Mouse (Mus musculus) CD4-positive, CD25-positive, alpha-beta regulatory T cell, adult 2 months (primary cell): ENCODE data around the gene Tmem220.

ENCODE experiments used
- DNase-seq: peaks from one replicate; pipeline ENCODE4 v3.0.0-alpha.2; 2012; ENCODE audit warnings: low read depth, low spot score

The Tmem220 gene

DNA sequence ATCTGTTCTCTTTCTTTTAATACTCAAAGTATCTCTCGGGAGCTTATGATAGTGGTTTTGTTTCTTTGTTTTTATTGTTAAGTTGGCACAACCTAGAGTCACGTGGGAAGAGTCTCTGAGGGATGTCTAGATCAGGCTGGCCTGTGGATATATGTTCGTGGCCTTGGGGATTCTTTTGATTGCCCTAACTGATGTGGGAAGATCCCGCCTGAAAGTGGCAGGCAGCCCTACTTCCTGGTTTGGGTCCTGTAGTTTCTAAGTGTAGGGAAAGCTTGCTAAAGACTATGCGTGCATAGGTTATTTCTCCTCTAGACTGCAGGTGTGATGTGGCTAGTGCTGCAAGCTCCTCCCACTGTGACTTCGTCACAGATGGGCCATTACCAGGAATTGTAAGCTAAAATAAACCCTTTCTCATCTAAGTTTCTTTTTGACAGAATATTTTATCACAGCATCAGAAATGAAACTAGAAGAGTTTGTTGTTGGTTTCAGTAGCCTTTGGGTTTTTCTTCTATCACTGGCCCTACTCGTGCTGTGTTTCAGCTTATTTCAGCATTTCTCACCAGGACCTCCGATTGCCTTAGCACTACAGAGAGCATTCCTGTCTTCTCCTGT, 29.9 kb downstream of the Tmem220 start:
- no peak for DNase-seq

GRCm38 (mm10) chr11:67061311-67061710, 36.4 kb downstream of the Tmem220 start:
- DNase-seq: no peak

DNA sequence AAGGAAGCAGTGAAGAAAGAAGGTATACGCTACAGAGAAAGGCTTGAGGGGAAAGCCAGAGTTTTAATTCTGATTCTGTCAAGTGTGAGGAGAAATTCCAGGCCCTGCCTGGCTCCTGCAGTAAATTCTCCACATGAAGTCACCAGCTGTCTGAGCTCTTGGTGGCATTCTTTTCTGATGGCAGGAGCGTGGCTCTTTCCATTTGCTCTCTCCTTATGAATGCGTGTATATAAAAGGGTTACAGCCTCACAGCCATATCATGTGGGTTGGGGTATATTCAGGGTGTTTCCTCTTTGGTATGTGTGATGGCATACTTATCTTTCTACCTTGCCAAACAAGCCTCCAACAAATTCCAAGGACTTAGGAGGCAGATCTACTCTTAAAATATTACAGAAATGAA, 37.8 kb downstream of the Tmem220 start:
- DNase-seq: no peak

DNA sequence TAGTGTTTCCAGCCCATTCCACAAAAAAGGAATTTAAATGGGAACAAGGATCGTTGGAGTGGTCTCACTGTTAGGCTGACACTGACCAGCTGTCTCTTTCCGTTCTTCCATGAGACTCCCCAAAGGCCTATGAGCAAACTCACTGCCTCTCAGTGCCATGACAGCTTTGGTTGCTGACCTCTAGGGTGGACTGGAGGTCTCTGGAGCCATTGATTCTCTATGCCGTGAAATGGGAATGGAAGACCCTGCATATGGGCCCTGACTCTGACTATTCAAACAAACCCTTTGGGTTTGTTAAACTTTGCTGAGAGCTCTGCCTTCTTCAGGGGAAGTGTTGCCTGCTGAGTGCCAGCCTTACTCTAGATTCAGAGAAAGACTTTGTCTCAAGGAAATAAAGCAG, 42.8 kb downstream of the Tmem220 start:
- no peak for DNase-seq

DNA sequence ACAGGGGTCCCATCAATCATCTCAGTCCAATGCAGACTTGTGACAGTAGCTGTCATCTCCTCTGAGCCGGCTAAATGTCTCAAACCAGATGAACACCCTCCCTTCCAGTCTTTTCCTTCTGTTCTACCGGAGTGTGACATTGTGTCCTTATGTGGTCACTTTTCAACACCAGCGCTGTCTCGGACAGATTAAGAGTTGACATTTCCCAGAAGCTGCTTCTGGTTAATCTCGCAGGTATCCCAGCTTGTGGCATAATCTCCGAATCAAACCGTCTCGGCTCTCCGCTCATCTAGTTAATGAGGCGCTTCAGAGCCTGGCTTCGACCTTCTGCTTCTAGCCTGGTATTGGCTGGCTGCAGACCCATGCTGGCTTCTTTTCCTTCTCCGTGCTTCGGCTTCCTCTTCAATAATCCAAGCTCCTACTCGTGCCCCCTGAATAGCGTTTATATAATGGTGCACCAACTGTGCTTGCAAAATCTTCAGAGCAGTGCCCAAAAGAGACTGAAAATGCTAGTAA, 47.7 kb downstream of the Tmem220 start:
- DNase-seq: no peak

DNA sequence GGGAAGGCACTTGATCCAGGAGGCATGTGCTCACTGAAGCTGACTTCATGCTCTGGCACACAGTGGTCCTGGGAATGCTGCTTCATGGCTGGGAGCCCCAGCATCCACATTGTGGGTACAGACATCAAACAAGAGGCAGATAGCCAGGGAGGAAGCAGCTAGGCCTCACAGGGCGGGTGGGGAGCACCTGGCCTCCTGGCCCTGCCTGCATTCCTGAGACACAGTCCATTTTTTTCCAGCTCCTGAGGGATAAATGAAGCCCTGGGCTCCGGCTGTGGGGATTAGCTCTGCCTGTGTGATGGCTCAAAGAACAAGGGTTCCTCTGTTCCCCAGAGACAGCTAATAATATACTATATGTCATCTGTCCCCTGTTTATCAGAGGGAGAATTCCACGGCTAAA, 50.1 kb downstream of the Tmem220 start:
- DNase-seq: no peak

DNA sequence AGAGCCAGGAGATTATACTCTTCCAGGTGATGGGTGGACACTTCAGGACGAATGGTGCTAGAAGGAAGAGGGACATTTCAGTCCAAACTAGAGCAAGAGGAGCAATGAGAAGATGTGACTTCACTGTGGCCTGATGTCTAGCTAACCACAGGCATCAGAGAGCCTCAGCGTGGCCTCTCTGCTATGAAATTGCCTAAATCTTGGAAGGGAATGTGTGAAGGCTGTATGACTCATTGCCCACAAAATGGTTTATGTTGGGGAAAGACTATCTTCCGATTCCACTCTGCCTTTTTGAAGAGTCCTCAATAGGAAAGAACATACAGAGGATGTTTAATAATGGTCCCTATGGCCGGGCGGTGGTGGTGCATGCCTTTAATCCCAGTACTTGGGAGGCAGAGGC, 51.8 kb downstream of the Tmem220 start:
- DNase-seq: no peak

DNA sequence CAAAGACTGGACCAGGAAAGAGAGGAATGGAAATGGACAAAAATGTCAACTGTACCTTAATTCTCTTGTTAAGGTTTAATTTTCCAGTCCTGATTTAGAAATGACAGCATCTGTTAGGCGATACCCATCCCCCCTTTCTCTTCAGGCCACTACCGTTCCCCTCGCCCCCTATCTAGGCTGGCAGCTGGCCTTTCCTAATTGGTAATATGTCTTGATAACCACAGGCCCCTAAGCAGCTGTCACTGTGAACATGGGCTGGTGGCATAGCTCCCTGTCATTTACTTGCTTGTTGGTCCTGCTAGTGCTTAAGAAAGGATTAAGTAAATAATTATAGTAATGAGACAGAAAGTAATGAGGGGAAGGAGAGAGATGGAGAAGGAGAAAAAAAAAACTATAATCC, 52.5 kb downstream of the Tmem220 start:
- DNase-seq: no peak

DNA sequence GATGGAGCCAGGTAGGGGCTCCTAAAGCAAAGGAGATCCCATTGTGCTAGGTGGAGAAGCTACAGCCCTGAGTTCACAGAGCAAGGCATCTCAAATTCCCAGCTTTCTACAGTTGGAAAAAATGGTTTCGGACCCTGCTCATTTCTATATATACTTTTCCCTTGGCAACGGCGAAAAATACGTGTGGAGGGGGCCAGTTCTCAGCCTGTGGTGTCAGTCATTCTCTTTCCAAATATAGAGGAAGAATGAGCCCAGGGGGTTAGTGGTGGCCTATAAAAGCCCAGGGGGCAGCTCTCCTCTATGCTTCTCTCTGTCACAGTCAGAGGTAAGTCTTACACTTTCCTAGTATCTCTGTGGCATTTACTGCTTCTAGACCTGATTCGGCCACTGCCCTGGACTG, 53.0 kb downstream of the Tmem220 start, which contains the start of gene Myh3:
Gene Myh3, plus strand, starts transcription at position 301 of the 400 bp plus-strand sequence.
- no peak for DNase-seq

- DNase-seq: no peak
Measured at GRCm38 (mm10) chr11:67078888-67079287, 53.9 kb downstream of the Tmem220 start.

- DNase-seq: no peak
Measured at GRCm38 (mm10) chr11:67079740-67080139, 54.8 kb downstream of the Tmem220 start.

- peak; percentile 71 for DNase-seq
Measured at GRCm38 (mm10) chr11:67080168-67080567, 55.2 kb downstream of the Tmem220 start.

- DNase-seq: no peak
Measured at GRCm38 (mm10) chr11:67081125-67081649, 56.2 kb downstream of the Tmem220 start.

DNA sequence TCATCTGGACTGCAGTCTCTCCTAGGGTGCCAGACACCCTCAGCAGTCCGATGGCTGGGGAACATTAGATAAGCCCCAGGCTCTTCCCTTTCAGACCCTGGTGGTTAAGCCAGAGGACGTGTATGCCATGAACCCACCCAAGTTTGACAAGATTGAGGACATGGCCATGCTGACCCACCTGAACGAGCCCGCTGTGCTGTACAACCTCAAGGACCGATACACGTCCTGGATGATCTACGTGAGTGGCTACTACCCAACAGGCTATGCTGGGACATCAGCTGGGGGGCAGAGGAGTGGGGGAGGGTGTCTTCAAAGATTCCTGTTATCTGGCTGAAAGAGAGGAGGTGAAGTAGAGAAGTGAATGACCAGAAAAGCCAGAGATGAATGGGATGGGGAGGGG, 57.2 kb downstream of the Tmem220 start:
- DNase-seq: no peak

GRCm38 (mm10) chr11:67082793-67083192, 57.8 kb downstream of the Tmem220 start:
- DNase-seq: no peak

- DNase-seq: no peak
Measured at GRCm38 (mm10) chr11:67083239-67083638, 58.3 kb downstream of the Tmem220 start.

- DNase-seq: no peak
Measured at GRCm38 (mm10) chr11:67083712-67084340, 58.9 kb downstream of the Tmem220 start.
